Mouse (Mus musculus) intestine, embryonic 16.5 days (tissue): Measurements from ENCODE around the gene Tyms. TPM values are rescaled to one million over a fixed set of nuclear protein-coding genes. Genes with fewer than 3 reads are reported as not detected.

Experiments
- ATAC-seq: fragments of 200-750 bp; cut with Nextera tagmentation; 2 replicates; pipeline ENCODE4 v1.8.0; 2017; ENCODE audit warnings: moderate TSS enrichment, moderate library complexity
- H3K27ac ChIP-seq: fragments of 300-500 bp; sonication (generic); 2 replicates; pipeline ENCODE4 v1.5.1; 2014; ENCODE audit warnings: mild to moderate bottlenecking, low read length
- H3K27me3 ChIP-seq: fragments of 300-500 bp; sonication (generic); replicated peaks from 2 replicates; pipeline ENCODE4 v1.6.1; 2014; ENCODE audit warnings: low read length, control low read depth, mixed read lengths; ENCODE audit not compliant: control insufficient read depth, insufficient read depth
- H3K36me3 ChIP-seq: fragments of 300-500 bp; sonication (generic); 2 replicates; pipeline ENCODE4 v1.6.1; 2014; ENCODE audit warnings: low read length, control low read depth; ENCODE audit not compliant: control insufficient read depth, insufficient read depth
- H3K4me1 ChIP-seq: fragments of 300-500 bp; sonication (generic); 2 replicates; pipeline ENCODE4 v1.6.1; 2014; ENCODE audit warnings: low read length, control low read depth, mixed read lengths; ENCODE audit not compliant: control insufficient read depth, insufficient read depth
- H3K4me2 ChIP-seq: fragments of 300-500 bp; sonication (generic); 2 replicates; pipeline ENCODE4 v1.6.1; 2014; ENCODE audit warnings: low read depth, low read length, control low read depth
- H3K4me3 ChIP-seq: fragments of 300-500 bp; sonication (generic); 2 replicates; pipeline ENCODE4 v1.5.1; 2014; ENCODE audit warnings: mild to moderate bottlenecking, low read length
- H3K9ac ChIP-seq: fragments of 300-500 bp; sonication (generic); 2 replicates; pipeline ENCODE4 v1.6.1; 2014; ENCODE audit warnings: low read depth, low read length
- H3K9me3 ChIP-seq: fragments of 300-500 bp; sonication (generic); 2 replicates; pipeline ENCODE4 v1.6.1; 2016; ENCODE audit warnings: low read length, control low read depth; ENCODE audit not compliant: control insufficient read depth
- WGBS: fragments of 180-500 bp; shearing (Covaris S2); extraction: QIAGEN DNeasy Blood & Tissue Kit; methylation state at CpG from one replicate; pipeline ENCODE4 v1.1.7; 2014; 5-methylcytosine and 5-hydroxymethylcytosine counted together
- polyA plus RNA-seq: library from polyadenylated mRNA; unstranded; fragments of >200 nt; fragmentation: Nextera tagmentation; extraction: Ambion mirVana; gene quantifications from 2 replicates; pipeline ENCODE4 v1.2.1, GENCODE M21; 2015

Tyms gene
- polyA plus RNA-seq, 1 experiment from 2014 or later = 260 TPM

DNA sequence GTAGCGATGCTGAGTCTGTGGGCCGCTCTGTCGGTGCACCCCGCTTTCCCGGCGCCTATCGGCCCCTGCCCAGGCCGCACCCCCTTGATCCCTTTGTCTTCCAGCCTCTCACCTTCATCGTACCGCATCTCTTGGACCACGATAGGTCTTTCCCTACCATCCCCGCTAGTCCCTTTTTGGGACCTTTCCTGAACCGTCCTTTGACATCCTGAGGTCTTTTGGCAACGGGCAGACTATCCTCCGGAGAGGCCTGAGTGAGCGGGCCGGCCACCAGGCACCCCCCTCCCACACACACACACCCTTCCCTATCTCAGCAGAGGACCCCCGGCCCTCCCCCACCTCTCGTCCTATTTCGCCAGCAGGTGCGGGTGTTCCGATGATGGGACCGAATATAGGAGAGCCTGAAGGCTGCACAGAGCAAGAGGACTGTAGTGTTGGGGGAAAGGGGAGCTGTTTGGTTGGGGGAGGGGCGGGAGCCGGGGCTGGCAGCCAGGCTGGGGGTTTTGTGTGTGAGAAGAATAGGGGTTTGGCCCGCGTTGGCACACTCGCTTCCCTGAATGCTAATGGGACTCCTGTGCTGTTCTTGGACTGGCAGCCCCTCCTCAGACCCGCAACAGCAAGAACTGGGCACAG, 32.4 kb upstream of the Tyms start, which contains the start of gene 3110082J24Rik:
3110082J24Rik (minus strand) TSS at position 419 of the 633 bp plus-strand sequence.
- Histone ChIP-seq H3K27ac (no peak within 1 kb of the TSS), H3K4me1 (peaks cover 21% of the 10 kb centered on the region), H3K36me3 (no peaks in the 10 kb centered on the region), H3K9ac (peak within 1 kb of the TSS; percentile 57), H3K4me3 (peak within 1 kb of the TSS; percentile 56), H3K9me3 (no peaks in the 10 kb centered on the region), H3K27me3 (peaks cover 33% of the 10 kb centered on the region), H3K4me2 (peak within 1 kb of the TSS; percentile 97)
- ATAC-seq = no peak
- WGBS = 5% methylated on average over 29 of the region's 29 CpGs

GRCm38 (mm10) chr5:30104841-30105667, 31.6 kb upstream of the Tyms start, which contains the start of gene Garem2:
Gene Garem2, plus strand, starts transcription at chr5:30105161.
- Histone ChIP-seq H3K4me2 (peak within 1 kb of the TSS; percentile 97), H3K9ac (peak within 1 kb of the TSS; percentile 57), H3K36me3 (no peaks in the 10 kb centered on the region), H3K27ac (no peak within 1 kb of the TSS), H3K4me1 (peaks cover 14% of the 10 kb centered on the region), H3K27me3 (peaks cover 33% of the 10 kb centered on the region), H3K4me3 (peak within 1 kb of the TSS; percentile 56), H3K9me3 (no peaks in the 10 kb centered on the region)
- peak; percentile 61; the same call in 1 of the 2 replicates for ATAC-seq
- WGBS = 2% methylated on average over 64 of the region's 65 CpGs

DNA sequence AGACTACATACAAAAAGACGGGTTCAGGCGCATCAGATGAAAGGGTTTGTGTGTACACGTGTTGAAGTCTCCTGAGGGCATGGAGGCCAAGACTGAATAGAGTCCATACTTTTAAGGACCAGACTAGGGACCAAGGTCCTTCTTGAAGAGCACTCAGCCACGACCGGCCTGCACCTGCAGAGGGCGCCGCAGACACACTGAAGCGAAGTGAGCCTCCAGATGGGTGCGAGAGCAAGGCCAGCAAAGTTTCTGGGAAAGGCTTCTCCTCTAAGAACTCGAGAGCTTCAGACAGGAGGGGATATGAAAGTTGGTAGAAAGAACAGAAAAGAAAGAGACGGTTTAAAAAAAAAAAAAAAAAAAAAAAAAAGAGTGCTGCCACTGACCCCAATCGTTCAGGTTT, 30.9 kb upstream of the Tyms start:
- WGBS = 4% methylated on average over 12 of the region's 12 CpGs
- Histone ChIP-seq H3K27ac (no peak overlapping the region), H3K4me3 (peak overlapping the region; percentile 56), H3K27me3 (peaks cover 33% of the 10 kb centered on the region), H3K4me2 (peak overlapping the region; percentile 97), H3K4me1 (peaks cover 11% of the 10 kb centered on the region), H3K9me3 (no peaks in the 10 kb centered on the region), H3K9ac (no peak overlapping the region), H3K36me3 (no peaks in the 10 kb centered on the region)
- peak; percentile 29; the same call in 1 of the 2 replicates for ATAC-seq

- no peaks in the 10 kb centered on the region for H3K36me3 ChIP-seq
- 78% methylated on average over 3 of the region's 3 CpGs for WGBS
- H3K27ac ChIP-seq = no peak overlapping the region
- H3K9ac ChIP-seq = no peak overlapping the region
- peaks cover 33% of the 10 kb centered on the region for H3K27me3 ChIP-seq
- no peak overlapping the region for H3K4me3 ChIP-seq
- ATAC-seq = no peak
- no peak overlapping the region for H3K4me2 ChIP-seq
- H3K9me3 ChIP-seq = no peaks in the 10 kb centered on the region
- peaks cover 11% of the 10 kb centered on the region for H3K4me1 ChIP-seq
These were observed 29.9 kb upstream of the Tyms start for GRCm38 (mm10) chr5:30103340-30103739.

- WGBS = 88% methylated on average over 1 of the region's 1 CpGs
- Histone ChIP-seq H3K9ac (no peak overlapping the region), H3K4me2 (no peak overlapping the region), H3K4me1 (no peaks in the 10 kb centered on the region), H3K9me3 (no peaks in the 10 kb centered on the region), H3K36me3 (no peaks in the 10 kb centered on the region), H3K27ac (no peak overlapping the region), H3K27me3 (peaks cover 2% of the 10 kb centered on the region; the same call in 1 of the 2 replicates), H3K4me3 (no peak overlapping the region)
- ATAC-seq = no peak
These were observed 24.8 kb upstream of the Tyms start for GRCm38 (mm10) chr5:30098260-30098659.

DNA sequence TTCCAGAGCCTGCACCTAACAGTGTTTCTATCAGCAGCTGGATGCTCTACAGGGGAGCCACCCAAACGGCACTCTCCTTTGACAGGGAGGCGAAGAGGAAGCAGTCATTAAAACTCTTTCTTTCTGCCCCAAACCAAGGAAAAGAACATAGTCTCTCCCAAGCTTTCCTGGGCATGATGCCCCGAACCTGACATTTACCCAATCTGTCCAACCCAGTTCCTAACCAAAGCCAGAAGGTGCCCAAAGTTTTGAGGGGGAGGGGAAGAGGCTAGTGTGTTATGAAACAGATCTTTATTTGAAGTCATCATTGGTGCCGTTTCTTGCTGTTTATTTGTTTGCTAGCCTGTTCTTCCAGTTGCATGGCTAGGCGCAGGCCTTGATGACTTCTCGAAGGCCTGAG, 22.3 kb upstream of the Tyms start:
- no peak overlapping the region for H3K9ac ChIP-seq
- H3K27ac ChIP-seq = no peak overlapping the region
- no peaks in the 10 kb centered on the region for H3K36me3 ChIP-seq
- 67% methylated on average over 6 of the region's 6 CpGs for WGBS
- no peaks in the 10 kb centered on the region for H3K27me3 ChIP-seq
- no peak for ATAC-seq
- no peaks in the 10 kb centered on the region for H3K4me1 ChIP-seq
- no peak overlapping the region for H3K4me2 ChIP-seq
- H3K4me3 ChIP-seq = no peak overlapping the region
- no peaks in the 10 kb centered on the region for H3K9me3 ChIP-seq

DNA sequence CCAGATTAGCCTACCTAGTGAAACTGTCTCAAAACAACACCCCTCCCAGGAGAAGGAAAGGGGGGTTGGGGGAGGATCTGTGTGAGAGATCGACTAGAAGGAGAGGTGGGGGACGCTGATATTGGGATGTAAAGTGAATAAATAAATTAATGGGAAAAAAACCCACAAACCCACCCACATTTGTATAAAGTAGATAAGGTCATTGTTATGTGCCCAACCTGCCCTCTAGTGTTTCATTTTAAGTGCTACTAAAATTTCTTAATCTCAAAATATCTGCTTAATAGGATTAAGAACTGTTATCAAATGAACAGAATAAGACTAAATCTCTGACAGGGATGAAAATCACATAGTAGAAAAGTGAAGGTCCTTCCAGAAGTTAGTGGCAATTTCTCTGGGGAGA, 21.0 kb upstream of the Tyms start:
- Histone ChIP-seq H3K27ac (no peak overlapping the region), H3K4me3 (no peak overlapping the region), H3K36me3 (no peaks in the 10 kb centered on the region), H3K4me2 (no peak overlapping the region), H3K9ac (no peak overlapping the region), H3K4me1 (no peaks in the 10 kb centered on the region), H3K27me3 (no peaks in the 10 kb centered on the region), H3K9me3 (no peaks in the 10 kb centered on the region)
- WGBS = 49% methylated on average over 2 of the region's 2 CpGs
- ATAC-seq = no peak

DNA sequence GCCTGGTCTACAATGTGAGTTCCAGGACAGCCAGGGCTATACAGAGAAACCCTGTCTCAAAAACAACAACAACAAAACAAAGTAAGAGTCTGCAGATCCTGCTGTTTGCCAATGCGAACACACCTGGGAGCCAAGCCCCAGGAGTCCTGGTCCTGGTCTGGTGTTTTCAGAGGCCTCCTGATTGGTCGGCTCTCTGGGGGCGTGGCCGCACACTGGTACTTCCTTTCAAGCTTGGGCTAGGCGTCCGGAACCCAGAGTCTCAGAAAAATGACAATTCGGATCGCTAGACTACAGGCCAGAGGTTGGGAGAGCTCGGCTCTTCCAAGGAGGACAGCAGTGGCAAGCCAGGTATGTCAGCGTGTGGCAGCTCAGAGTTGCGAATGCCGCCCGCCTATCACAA, 19.3 kb upstream of the Tyms start:
- ATAC-seq = no peak
- H3K4me3 ChIP-seq = no peak overlapping the region
- WGBS = 55% methylated on average over 13 of the region's 13 CpGs
- H3K27me3 ChIP-seq = no peaks in the 10 kb centered on the region
- H3K9me3 ChIP-seq = no peaks in the 10 kb centered on the region
- H3K4me1 ChIP-seq = no peaks in the 10 kb centered on the region
- no peak overlapping the region for H3K4me2 ChIP-seq
- no peak overlapping the region for H3K27ac ChIP-seq
- H3K9ac ChIP-seq = no peak overlapping the region
- H3K36me3 ChIP-seq = no peaks in the 10 kb centered on the region

- H3K4me1 ChIP-seq = peaks cover 12% of the 10 kb centered on the region
- no peaks in the 10 kb centered on the region for H3K9me3 ChIP-seq
- H3K9ac ChIP-seq = peak overlapping the region; percentile 88
- no peak for ATAC-seq
- WGBS = 27% methylated on average over 3 of the region's 3 CpGs
- H3K27ac ChIP-seq = no peak overlapping the region
- no peaks in the 10 kb centered on the region for H3K27me3 ChIP-seq
- peak overlapping the region; percentile 88 for H3K4me3 ChIP-seq
- peak overlapping the region; percentile 81 for H3K4me2 ChIP-seq
- peaks cover 7% of the 10 kb centered on the region; the same call in 1 of the 2 replicates for H3K36me3 ChIP-seq
These were observed 1.0 kb downstream of the Tyms start for GRCm38 (mm10) chr5:30072377-30072776.
